Mouse (Mus musculus): ENCODE results near the gene Slc25a36.

Slc25a36 gene

DNA sequence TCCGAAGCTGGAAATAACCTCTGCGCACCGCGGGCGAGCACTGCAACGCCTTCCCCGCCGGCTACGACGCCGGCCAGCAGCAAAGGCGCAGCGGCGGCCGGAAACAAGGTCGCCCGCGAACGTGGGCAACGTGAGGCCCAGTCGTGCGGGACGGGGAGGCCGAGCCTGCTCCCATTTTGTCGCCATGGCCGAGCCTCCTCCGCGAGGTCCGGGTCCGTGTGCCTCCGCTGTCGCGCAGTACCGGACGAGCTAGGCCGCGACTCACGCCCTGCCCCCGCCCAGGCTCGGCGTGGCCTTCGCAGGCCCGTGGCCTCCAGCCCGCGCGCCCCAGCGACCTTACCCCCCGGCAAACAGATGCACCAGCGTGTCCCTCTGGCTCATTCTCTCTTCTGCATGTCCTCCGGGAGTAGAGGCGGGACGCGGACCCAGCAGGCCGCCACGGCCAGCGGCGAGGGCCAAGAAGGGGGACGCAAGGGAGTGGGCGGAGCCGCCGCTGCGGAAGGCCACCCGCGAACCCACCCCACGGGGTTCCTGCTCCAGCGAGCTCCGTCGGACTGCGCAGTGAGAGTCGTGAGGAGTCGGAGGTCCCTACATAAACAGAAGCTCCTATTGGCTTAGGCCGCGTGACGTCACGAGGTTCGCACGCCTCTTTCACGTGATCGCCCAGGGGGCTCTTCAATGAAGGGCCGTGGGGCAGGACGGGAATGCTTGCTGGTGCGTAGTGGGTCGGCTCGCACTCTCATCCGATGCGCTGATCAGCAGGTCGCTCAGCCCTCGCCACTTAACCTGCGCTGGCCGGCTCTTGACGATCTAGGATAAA lies at the start of gene Slc25a36:
Gene Slc25a36 (minus strand): TSS at position 587 of the 820 bp plus-strand sequence.
- Histone ChIP-seq H3K9me3 (ENCODE audit: low read length) (no peaks in the 10 kb centered on the region), H3K27me3 (ENCODE audit: insufficient read depth, low read length) (no peaks in the 10 kb centered on the region), H3K4me3 (replicated peaks; ENCODE audit: low read length) (peak within 1 kb of the TSS; percentile 95), H3K36me3 (ENCODE audit: insufficient read depth, low read length) (peaks cover 34% of the 10 kb centered on the region), H3K4me1 (replicated peaks; ENCODE audit: low read depth, low read length) (peaks cover 72% of the 10 kb centered on the region)
- TF ChIP-seq CTCF (conservative IDR thresholded peaks at IDR 0.05; ENCODE audit: low read length) (no peak), NANOG (IDR thresholded peaks at IDR 0.05; ENCODE audit: borderline replicate concordance, low read length) (no peak), POU5F1 (IDR thresholded peaks at IDR 0.05; ENCODE audit: borderline replicate concordance, low read length) (no peak)

DNA sequence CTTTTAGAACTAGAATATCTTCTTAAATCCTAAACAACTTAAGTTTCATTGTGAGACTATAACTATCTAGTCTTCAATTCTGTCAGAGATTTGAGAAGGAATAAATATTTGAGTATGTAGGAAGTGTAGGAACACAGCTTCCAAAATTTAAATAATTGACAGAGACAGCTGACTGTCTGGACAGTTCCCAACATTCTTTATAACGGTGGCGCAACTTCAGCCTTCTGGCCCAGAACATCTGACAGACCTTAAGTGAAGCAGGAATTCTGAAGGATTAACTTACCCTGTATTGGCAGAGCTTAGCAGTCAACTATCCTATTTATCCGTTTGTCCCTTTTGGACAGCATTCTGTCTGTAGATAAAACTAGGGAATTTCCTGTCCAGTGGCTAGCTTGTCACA lies 47.5 kb upstream of the Slc25a36 start:
- Histone ChIP-seq H3K36me3 (ENCODE audit: insufficient read depth, low read length) (no peaks in the 10 kb centered on the region), H3K4me1 (replicated peaks; ENCODE audit: low read depth, low read length) (peaks cover 17% of the 10 kb centered on the region), H3K9me3 (ENCODE audit: low read length) (no peaks in the 10 kb centered on the region), H3K4me3 (replicated peaks; ENCODE audit: low read length) (no peak overlapping the region), H3K27me3 (ENCODE audit: insufficient read depth, low read length) (no peaks in the 10 kb centered on the region)
- TF ChIP-seq POU5F1 (IDR thresholded peaks at IDR 0.05; ENCODE audit: borderline replicate concordance, low read length) (no peak), CTCF (conservative IDR thresholded peaks at IDR 0.05; ENCODE audit: low read length) (no peak), NANOG (IDR thresholded peaks at IDR 0.05; ENCODE audit: borderline replicate concordance, low read length) (no peak)

DNA sequence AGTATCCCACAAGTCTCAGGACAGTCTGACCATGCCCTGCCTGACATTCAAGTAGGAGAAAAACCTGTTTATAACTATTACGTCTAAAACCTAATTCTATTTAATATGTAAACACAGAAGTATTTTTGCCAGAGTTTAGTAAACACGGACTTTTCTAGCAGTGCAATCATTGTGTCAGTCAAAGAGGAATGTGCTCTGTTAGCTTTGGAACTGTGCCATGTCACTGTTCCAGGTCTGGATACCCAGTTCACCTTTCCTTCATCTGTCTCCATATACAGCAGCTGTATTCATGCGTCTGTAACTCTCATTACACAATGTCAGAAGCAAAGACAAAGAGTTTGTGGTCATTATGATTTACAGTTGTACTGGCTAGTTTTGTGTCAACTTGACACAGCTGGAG lies 45.0 kb upstream of the Slc25a36 start:
- TF ChIP-seq POU5F1 (IDR thresholded peaks at IDR 0.05; ENCODE audit: borderline replicate concordance, low read length) (no peak), CTCF (conservative IDR thresholded peaks at IDR 0.05; ENCODE audit: low read length) (no peak), NANOG (IDR thresholded peaks at IDR 0.05; ENCODE audit: borderline replicate concordance, low read length) (no peak)
- no peaks in the 10 kb centered on the region for H3K36me3 ChIP-seq (ENCODE audit: insufficient read depth, low read length)
- H3K4me3 ChIP-seq (replicated peaks; ENCODE audit: low read length) = no peak overlapping the region

DNA sequence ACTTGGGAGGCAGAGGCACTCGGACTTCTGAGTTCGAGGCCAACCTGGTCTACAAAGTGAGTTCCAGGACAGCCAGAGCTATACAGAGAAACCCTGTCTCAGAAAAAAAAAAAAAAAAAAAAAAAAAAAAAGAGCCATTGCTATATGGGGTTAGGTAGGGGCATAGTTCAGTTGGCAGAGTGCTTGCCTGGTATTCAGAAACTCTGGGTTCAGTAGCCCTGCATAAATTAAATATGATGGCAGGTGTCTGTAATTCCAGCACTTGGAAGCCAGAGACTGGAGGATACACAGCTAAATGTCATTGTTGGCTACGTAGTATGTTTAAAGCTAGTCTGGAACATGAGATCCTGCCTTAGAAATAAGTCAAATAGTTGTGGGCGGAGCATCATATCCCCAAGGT lies 44.0 kb upstream of the Slc25a36 start:
- H3K4me1 ChIP-seq (replicated peaks; ENCODE audit: low read depth, low read length) = no peaks in the 10 kb centered on the region; the same call in 1 of the 2 replicates
- no peak for TF ChIP-seq CTCF (conservative IDR thresholded peaks at IDR 0.05; ENCODE audit: low read length)
- no peak for TF ChIP-seq NANOG (IDR thresholded peaks at IDR 0.05; ENCODE audit: borderline replicate concordance, low read length)
- TF ChIP-seq POU5F1 (IDR thresholded peaks at IDR 0.05; ENCODE audit: borderline replicate concordance, low read length) = no peak
- H3K4me3 ChIP-seq (replicated peaks; ENCODE audit: low read length) = no peak overlapping the region
- H3K9me3 ChIP-seq (ENCODE audit: low read length) = no peaks in the 10 kb centered on the region
- no peaks in the 10 kb centered on the region for H3K36me3 ChIP-seq (ENCODE audit: insufficient read depth, low read length)
- no peaks in the 10 kb centered on the region for H3K27me3 ChIP-seq (ENCODE audit: insufficient read depth, low read length)

More for the DNA sequence above, 45.0 kb upstream of the Slc25a36 start:
- H3K27me3 ChIP-seq (ENCODE audit: insufficient read depth, low read length) = no peaks in the 10 kb centered on the region
- H3K4me1 ChIP-seq (replicated peaks; ENCODE audit: low read depth, low read length) = peaks cover 5% of the 10 kb centered on the region
- H3K9me3 ChIP-seq (ENCODE audit: low read length) = no peaks in the 10 kb centered on the region

DNA sequence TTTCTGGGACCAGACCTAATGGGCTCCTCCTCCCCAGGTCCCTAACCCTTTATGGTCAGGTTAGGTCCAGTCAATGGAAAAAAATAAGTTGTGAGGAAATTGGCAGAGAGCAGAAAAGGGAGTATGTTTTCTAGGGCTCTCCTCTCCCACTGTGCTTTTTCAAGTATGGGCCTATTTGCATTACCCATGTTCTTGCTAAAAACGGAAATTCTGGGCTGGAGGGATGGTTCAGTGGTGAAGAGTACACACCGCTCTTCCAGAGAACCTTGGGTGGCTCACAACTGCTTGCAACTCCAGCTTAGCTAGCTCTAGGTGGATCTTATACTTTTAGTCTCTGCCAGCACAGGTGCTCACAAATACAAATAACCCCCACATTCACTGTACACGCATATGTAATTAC lies 42.0 kb upstream of the Slc25a36 start:
- TF ChIP-seq CTCF (conservative IDR thresholded peaks at IDR 0.05; ENCODE audit: low read length) (no peak), POU5F1 (IDR thresholded peaks at IDR 0.05; ENCODE audit: borderline replicate concordance, low read length) (no peak), NANOG (IDR thresholded peaks at IDR 0.05; ENCODE audit: borderline replicate concordance, low read length) (no peak)

DNA sequence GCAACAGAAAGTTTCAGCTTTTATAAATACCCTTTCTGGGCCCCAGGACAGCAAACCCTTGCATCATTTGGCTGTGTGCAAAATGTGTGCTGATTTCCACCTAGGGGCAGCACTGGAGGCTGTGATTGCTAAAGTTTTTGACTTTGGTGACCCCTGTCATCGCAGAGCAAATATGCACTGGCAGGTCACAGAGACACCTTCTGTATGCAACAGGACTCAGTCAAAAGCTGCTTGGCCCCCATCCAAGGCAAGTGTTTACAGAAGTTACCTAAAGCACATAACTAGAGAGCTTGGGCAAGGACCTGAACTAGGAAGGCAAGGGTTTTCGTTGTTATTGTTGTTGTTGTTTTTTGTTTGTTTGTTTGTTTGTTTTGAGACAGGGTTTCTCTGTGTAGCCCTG lies 36.3 kb upstream of the Slc25a36 start:
- Histone ChIP-seq H3K9me3 (ENCODE audit: low read length) (no peaks in the 10 kb centered on the region), H3K4me3 (replicated peaks; ENCODE audit: low read length) (no peak overlapping the region), H3K27me3 (ENCODE audit: insufficient read depth, low read length) (no peaks in the 10 kb centered on the region), H3K36me3 (ENCODE audit: insufficient read depth, low read length) (no peaks in the 10 kb centered on the region), H3K4me1 (replicated peaks; ENCODE audit: low read depth, low read length) (peaks cover 16% of the 10 kb centered on the region)
- TF ChIP-seq CTCF (conservative IDR thresholded peaks at IDR 0.05; ENCODE audit: low read length) (no peak), POU5F1 (IDR thresholded peaks at IDR 0.05; ENCODE audit: borderline replicate concordance, low read length) (no peak), NANOG (IDR thresholded peaks at IDR 0.05; ENCODE audit: borderline replicate concordance, low read length) (no peak)

More for the DNA sequence above, 42.0 kb upstream of the Slc25a36 start:
- Histone ChIP-seq H3K9me3 (ENCODE audit: low read length) (no peaks in the 10 kb centered on the region), H3K27me3 (ENCODE audit: insufficient read depth, low read length) (no peaks in the 10 kb centered on the region), H3K36me3 (ENCODE audit: insufficient read depth, low read length) (no peaks in the 10 kb centered on the region), H3K4me1 (replicated peaks; ENCODE audit: low read depth, low read length) (peaks cover 11% of the 10 kb centered on the region), H3K4me3 (replicated peaks; ENCODE audit: low read length) (no peak overlapping the region)

DNA sequence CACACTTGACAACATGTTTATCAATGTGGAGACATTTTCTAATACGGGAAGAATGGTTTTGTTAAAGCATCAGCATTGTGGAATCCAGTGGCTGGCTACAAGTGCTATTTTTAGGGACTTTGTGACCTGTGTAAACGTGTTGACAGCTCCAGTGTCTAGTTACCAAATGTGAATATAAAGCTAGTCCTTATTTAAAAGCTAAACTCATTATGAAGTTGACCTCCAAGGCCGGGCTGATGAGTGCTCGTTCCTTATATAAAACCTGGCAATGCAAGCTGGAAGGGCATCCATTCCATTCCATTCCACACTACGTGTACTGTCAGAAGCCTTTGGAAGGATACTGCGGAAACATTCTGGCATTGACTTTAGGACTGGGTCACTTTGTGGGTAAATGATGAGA lies 34.4 kb upstream of the Slc25a36 start:
- Histone ChIP-seq H3K9me3 (ENCODE audit: low read length) (no peaks in the 10 kb centered on the region), H3K36me3 (ENCODE audit: insufficient read depth, low read length) (no peaks in the 10 kb centered on the region), H3K27me3 (ENCODE audit: insufficient read depth, low read length) (no peaks in the 10 kb centered on the region), H3K4me1 (replicated peaks; ENCODE audit: low read depth, low read length) (peaks cover 35% of the 10 kb centered on the region), H3K4me3 (replicated peaks; ENCODE audit: low read length) (no peak overlapping the region)
- TF ChIP-seq CTCF (conservative IDR thresholded peaks at IDR 0.05; ENCODE audit: low read length) (no peak), NANOG (IDR thresholded peaks at IDR 0.05; ENCODE audit: borderline replicate concordance, low read length) (no peak), POU5F1 (IDR thresholded peaks at IDR 0.05; ENCODE audit: borderline replicate concordance, low read length) (no peak)

DNA sequence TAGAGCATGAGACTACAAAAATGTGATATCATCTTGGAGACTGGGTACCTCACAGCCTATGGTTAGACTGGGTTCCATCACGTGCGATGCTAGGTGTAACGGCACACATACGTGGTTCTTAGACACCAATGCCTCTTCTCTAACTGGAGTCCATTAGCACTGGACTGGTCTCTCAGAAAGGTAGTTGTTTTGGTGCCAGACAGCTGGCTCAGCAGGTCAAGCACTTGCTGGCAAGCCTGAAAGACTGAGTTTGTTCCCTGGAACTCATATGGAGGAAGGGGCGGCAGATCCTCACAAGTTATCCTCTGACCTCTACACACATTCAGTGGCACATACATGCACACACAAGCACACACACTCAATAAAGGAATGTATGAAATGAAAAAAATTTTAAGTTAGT lies 32.5 kb upstream of the Slc25a36 start:
- Histone ChIP-seq H3K4me3 (replicated peaks; ENCODE audit: low read length) (no peak overlapping the region), H3K4me1 (replicated peaks; ENCODE audit: low read depth, low read length) (peaks cover 37% of the 10 kb centered on the region), H3K27me3 (ENCODE audit: insufficient read depth, low read length) (no peaks in the 10 kb centered on the region), H3K36me3 (ENCODE audit: insufficient read depth, low read length) (no peaks in the 10 kb centered on the region), H3K9me3 (ENCODE audit: low read length) (no peaks in the 10 kb centered on the region)
- no peak for TF ChIP-seq POU5F1 (IDR thresholded peaks at IDR 0.05; ENCODE audit: borderline replicate concordance, low read length)
- no peak for TF ChIP-seq CTCF (conservative IDR thresholded peaks at IDR 0.05; ENCODE audit: low read length)
- no peak for TF ChIP-seq NANOG (IDR thresholded peaks at IDR 0.05; ENCODE audit: borderline replicate concordance, low read length)

Measured in E14TG2a.4 (cell line).